Mouse (Mus musculus) kidney, adult 18-20 months (tissue): ENCODE data around the gene Ifne.

Experiments
- DNase-seq: peaks from one replicate; pipeline ENCODE4 v3.0.0; 2021

Ifne gene

DNA sequence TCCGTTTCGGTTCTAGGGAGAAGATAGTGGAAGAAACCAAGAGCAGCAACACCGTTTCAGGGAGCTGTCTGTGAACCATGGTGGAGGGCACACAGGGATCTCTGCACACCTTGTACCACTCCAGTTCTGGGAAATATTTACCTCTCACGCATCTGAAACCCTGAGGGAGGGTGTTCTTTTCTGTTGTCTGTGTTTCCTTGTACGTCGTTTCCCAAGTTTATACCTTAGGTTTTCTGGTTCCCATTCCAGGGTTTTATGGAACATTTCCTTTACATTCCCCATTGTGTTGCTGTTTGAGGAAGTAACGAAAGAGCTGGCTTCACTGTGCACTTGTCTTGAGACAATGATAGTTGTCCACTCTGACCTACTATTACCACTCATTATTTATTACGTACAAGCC lies at the start of gene Ifne:
Ifne (minus strand) TSS at position 101 of the 400 bp plus-strand sequence.
- DNase-seq, result no peak

DNA sequence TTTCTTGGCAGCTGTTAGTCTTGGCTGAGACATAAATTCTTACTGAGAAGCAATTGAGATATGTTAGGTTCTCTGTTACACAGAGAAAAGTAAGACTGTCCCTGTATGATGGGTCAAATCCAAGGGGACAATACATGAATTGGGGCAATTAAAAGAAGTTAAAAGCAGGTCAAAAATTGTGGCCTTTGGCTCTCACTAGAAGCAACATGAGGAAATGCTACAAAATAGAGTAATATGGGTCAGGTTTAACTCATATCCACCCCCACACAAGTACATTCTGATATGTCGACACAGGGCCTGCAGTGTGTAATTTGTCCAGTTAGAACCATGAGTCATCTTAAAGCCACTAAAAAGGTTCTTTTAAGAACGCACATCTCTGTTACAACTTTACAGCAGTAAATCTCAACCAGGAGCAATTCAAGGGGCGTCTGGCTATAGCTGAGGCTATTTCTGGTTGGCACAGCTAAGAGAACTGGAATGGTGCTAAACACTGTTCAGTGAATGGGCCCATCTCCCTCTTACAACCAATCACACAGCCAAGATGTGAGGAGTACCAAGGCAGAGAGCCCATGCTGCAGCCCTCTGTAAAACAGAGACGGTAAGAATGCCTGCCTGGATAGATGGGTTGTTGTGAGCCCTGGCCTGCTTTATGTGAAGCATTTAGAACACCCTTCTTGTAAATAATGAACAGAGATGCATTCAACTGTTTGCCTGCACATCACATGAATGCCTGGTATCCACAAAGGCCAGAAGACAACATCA lies 48.5 kb upstream of the Ifne start:
- no peak for DNase-seq

DNA sequence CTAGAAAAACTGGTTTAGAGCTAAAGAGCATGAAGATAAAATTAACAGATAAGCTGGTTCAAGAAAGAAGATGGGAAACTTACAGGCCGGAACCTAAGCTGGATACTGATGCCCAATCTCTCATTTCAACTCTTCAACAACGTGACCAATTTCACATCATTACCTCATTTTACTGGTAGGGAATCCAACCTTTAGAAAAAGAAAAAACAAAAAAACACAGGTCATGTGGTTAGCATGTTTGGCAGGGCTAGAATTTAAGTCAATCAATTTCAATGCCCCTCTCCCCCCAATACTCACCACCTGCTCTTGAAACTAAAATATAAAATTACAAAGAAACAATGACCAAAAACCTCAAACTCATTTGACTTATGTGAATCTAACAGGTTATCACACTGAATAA lies 47.8 kb upstream of the Ifne start:
- DNase-seq, result no peak

DNA sequence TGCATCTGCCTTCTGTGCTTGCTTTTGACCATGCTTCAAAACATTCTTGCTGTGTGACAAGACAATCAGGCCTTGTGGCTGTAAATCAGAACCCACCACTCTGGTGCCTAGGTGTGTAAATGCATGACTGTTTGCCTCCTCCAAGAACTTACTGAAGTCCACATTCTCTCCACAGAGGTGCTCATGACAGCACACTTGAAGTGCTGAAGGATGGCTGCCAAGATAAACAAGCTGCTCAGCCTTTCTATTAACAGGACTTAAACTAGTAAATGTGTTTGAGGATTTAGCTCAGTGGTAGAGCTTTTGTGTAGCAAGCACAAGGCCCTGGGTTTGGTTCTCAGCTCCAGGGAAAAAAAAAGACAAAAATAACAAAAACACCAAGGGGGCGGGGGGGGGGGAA lies 46.6 kb upstream of the Ifne start:
- no peak for DNase-seq

DNA sequence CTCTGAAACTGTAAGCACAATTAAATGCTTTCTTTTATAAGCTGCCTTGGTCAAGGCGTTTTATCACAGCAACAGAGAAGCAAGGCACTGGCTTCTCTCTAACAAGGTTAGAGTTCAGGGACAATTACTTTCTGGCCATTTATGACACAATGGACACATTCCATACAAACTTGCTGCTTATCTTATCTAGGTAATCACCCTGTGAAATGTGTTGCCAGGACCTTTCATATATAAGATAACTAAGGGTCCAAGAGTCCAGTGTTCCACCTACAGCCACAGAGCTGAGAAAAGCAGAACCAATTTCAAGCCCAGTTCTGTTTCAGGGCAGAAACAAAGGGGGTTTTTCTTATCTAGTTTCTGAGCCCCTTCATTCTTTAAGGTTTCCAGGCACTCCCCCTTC lies 46.1 kb upstream of the Ifne start:
- DNase-seq, result no peak

DNA sequence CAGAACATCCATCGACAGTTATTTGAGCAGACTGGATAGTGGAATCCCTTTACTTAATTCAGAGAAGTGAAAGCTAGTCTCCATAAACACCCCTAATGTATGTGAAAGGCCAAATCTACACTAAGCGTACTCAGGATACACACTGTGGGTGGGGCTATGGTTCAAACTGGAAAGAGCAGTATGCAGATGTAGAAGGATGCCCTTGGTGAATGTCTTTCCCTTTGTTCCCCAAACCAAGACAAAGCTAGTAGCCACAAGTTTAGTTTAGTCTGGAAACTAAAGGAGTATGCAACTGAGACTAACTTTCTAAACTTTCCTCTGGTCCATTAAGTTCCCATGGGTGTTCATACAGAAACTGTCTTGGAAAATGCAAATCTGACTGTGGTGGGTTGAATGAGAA lies 45.5 kb upstream of the Ifne start:
- no peak for DNase-seq

DNA sequence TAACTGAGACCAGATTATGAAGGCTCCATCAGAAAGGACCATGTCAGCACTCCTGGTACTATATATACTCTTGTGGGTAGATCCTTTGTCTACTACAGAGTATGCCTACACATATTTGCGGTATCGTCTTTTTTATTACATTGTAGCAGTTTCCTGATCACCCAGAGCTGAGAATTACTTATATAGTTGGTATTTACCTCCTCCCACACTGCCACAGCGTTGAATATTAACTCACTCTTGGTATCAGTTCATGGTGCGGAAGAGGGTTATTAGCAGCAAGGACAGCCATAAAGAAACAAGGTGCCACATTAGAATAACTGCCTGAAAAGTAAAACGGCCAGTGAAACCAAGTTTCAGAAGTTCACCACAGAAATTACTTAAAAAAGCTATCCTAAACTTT lies 41.3 kb upstream of the Ifne start:
- no peak for DNase-seq

DNA sequence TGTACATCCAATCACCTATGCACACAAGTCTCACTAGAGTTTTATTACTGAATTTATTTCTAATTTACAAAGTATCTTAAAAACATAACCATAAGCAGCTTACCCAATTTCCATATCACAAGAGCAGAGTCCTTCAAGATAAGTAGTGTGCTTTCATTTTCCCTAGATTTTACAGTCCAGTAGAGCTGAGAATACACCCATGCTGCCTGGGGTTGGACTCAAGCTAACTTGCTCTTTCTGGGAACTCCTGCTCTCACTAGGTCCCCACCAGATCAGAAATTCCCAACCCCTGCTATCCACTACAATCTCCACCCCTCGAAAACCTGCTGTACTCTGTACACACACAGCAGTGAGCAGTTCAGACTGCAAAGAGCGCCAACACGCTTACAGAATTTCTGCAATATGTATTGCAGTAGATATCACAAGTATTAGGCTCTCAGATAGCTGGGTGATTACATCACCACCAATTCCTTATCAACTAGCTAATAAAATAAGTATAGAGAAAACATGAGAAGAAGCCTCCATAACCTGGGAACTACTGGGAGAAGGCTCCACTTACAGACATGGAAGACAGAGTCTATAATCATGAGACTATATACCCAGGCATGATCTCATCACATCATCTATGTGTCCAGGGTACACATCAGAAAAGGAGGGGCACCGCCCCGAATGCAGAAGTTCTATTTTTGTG lies 37.9 kb upstream of the Ifne start:
- no peak for DNase-seq

DNA sequence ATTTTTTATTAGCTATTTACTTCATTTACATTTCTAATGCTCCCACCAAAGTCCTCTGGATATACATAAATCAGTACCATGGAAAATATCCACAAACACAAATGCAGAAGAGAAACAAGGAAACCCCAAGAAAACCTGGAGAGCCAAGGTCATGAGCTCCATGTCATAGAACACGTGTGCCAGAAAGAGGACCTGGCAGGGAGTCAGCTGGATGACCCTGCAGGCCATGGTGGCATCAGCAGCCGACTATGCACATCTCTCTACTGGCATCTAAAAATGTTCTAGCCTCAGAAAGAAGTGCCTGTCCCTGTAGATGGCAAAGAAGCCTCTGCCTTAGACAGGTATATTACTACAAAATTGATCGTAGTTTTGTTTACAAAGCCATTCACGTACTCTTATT lies 36.3 kb upstream of the Ifne start:
- DNase-seq, result no peak

DNA sequence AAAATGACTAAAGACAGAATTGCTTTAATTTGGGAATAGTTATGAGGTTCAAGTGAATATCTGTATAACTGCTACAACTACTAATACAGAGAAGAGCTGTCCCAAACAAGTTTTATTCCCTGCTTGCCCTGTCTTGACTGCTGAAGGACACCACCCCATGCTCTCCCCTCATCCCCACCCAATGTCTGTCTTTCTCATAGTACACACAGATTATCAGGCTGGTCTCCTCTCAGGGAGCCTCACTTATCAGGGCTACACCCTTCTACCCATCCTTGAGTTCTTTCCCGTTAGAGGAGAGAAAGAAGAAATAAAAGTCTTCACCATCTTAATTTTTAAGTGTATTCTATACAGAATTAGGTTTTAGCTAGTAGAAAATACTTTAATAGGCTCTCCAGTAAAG lies 34.0 kb upstream of the Ifne start:
- no peak for DNase-seq

DNA sequence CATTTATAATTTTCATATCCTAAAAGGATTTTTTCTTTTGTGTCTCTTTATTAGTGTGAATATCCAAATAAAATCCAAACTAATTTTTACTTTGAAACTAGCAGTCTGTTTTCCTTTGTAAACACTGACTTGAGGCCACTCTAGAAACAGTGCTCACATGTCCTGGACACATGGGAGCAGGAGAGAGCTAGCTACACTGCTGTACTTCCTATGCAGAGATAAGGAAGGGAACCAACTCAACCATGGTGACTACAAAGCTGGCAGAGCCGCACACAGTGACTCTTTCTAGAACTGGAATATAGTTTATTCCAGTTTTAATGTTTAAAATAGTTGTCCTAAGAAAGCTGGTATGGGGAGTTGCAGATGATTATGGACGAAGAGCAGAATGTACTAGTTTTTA lies 32.9 kb upstream of the Ifne start:
- no peak for DNase-seq

DNA sequence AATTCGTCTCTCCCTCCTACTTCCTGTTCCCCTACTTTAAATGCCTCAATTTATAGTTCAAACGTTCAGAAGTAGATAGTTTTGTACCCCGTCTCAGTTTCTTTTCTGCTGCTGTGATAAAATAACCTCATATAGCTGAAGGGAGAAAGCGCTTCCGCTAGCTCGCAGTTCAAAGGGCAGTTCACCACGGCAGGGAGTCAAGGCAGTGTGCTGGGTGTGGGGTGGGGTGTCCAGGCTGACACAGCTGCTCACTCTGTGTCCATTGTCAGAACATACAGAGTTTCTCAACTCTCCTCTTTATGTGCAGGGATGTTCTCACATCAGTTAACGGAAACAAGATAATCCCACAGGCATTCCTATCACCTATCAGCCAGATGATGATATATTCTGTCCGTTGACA lies 32.2 kb upstream of the Ifne start:
- no peak for DNase-seq

DNA sequence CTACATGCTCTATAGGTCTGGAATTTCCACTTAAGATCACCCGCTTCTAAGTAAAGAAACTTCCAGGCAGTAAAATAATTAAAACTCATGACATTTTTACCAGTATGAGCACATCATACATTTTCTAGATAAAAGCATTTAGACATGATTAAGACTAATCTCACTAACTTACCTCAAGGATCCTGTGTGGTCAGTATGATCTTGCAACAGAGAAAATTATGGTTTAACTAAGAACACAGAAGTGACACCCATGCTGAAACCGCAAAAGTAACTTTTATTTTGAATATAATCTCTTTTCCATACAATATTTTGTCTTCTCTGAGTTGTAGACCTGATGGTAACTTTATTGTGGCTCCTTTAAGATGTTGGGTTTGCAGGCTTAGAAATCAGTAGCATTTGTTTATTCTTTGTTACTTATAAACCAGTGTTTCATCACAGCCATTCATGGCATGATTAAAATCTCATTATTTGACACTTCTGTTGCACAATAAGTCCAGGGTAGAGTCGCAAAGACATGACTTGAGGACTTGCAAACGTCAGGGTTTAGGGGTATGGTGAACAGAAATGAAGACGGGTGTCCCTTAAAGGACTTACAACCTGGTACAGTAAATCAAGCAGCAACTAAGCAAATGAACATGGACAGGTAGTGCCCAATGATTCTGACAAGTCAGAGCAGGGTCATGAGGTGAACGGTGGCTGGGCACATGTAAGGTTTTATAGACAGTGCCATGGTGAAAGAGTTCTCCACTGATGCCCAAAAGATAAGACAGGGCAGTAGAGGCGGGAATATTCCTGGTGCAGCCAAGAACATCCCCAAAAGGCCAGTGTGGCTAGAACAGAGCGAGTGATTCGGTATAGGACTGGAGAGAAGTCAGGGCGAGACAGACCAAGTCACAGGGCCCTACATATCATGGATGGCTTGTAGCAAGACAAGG lies 29.9 kb upstream of the Ifne start:
- DNase-seq, result no peak

DNA sequence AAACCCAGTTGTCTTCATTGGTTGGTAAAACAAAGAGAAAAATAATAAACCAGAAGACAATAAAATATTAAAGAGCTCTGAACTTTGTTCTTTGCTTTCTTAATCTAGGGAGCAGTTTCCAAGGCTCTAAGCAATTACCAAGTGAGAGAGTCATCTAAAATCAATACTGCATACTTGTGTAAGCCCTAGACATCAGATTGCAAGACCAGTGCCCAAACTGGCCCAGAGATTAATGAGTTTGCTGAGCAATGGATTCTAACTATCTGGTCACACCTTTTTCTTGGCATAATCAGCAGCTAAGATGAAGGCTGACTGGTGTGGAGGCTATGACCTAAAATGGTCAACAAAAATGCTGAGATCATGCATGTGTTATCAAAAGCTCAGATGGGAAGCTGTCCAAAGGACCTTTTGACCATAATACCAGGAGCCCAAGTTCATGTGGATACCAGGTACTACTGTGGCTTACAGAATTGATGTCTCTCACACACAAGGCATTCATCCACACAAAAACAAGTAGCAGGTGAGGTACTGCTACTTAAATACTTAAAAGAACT lies 13.3 kb upstream of the Ifne start:
- no peak for DNase-seq

DNA sequence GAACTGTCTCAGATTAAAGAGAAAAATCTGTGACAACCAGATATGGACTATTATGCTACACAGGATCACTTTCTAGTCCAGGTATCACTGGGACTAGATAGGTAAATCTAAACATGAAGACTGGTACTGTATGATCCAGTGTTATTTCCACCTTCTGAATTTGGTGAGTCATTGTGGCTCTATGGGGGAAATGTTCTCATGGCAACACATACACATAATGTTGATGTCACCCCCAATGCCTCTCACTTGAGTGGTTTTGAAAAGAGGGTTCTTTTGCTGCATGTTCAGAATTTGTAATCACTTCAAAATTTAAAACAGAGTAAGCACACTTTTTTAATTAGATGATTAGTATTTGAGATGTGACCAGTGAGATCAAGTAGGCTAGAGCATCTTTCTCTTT lies 8.2 kb upstream of the Ifne start:
- DNase-seq, result no peak

DNA sequence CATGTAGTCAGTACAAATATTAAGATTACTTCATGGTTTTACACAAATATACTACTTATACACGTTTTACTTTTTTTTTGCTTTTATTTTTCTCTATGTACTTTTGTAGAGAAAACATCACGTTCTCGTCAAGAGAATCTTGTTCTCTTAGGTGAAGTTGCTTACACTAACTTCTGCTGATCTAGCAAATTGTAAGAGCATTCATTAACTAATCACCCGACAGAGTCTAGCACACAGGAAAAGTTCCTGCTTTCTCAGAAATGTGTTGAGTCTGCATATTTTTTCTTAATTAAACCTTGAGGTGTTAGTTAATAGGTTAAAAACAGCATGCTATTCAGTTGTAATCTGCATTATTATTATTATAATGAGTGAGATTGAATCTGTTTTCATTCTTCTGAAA lies 1.2 kb downstream of the Ifne start:
- no peak for DNase-seq

DNA sequence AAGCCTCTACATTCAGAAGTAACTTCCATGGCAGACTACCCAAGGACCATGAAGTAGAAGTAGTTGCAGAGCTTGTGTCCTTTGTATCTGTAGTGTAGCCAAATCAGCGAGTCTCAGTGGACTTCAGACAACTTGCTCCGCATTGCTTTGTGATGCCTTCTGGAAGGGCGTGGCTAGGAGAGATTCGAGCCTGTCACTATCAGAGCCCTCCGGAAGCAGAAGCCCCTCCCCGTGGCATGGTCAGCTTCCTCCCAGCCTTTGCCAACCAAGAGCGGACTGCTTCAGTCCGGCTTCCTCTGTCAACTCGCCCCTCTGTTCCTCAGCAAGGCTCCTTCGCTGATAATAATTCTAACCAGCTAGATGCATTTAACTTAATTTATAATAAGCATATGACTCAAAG lies 1.8 kb downstream of the Ifne start:
- DNase-seq, result peak; percentile 12

DNA sequence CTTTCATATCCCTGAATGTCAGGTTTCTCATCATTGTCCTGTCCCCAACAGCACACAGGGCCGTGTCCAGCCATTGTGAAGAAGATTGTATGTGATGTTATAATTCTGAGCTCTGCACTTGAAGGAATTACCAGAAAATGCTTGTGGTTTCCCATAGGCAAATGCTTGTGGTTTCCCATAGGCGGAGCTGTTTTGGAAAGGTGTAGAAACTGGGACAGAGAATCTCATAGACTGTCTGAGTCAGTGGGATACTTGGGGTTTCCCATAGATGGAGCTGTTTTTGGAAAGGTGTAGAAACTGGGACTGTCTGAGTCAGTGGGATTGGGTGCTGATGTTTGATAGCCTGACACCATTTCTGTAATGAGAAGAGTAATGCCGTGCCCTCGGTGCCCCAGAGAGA lies 3.5 kb downstream of the Ifne start:
- DNase-seq, result no peak

DNA sequence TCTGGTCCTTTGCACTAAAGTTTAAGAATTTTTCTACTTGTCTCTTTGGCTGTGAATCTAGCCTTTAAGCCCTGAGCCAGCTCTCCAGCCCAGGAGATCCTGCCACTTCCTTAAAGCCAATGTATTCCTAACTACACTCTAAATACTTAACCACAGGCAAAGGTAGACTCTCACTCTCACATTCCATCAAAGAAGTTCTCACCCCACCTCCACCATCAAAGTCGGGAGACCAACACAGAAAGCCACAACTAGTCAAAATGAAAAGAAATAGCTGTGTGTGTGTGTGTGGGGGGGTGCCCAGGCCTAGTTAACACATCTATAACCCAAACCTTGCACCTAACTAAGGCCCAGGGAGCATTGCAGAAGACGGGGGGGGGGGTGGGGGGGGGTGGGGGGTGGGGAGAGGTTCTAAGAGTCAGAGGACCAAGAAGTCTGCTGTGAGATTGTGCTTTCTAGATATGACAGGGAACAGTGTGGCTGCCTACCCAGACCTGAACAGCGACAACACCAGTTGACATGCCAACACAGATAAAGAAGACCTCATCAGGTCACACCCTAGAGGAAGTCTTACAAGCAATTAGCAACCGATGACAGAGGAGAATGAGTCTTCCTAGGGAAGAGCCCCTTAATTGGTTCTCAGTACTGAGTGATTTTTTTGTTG lies 4.4 kb downstream of the Ifne start:
- DNase-seq, result no peak

DNA sequence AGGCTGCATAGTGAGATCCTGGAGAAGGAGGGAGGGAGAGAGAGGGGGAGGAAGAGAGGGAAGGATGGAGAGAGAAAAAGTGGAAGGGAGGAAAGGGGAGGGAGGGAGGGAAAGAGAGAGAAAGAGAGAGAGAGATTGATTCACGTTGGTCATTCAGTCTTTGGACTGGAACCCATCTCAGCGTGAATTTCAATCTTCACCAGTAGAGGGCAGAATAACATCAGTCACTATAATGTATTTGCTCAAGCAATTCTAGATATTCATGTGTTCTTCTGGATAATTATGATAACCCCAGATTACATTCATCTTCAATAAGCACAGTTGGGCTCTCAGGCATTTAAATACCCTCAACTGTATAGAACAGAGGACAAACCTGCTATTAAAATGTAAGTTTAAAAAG lies 7.3 kb downstream of the Ifne start:
- DNase-seq, result no peak

DNA sequence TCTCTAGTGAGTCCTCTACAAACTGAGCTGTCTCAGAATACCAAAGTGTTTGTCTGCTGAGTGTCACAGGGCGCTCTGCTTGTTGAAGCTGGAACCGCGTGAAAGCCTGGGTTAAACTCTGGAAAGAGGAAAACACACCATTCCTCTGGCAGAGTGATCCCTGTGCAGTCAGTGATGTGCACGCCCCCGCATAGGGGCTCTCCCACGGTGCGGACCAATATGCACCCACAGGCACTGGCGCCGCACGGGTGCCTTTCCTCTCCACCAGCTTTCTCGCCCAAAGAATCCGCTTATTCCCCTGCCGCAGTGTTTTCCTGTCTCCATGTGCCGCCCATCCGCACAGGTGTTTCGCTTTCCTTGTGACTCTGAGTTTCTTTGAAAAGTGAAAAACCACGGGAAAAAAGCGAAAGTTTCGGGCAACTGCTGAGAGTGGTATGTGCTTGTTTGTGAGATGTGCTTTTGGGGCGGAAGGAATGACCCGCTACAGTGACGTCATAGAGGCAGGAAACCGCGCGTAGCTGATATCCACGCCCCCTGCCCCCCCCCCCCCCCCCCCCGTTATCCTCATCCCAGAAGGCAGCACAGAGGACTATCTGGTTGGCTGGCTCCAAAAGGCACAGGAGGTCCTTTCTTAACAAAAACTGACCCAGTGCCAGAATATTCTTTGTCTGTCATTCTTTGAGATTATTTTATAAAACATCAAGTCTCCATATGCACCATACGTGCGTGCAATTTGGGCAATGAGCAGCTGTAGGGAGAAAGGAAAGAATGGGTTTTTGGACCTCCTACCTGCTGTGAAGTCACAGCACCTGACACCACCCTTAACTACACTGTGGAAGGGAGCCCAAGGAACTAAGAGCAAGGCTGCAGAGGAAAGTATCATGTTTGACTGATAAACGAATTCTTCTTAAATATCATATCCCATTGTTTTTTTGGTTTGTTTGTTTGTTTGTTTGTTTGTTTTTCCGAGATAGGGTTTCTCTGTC lies 11.8 kb downstream of the Ifne start:
- peak; percentile 22 for DNase-seq
